Mouse (Mus musculus) spleen, postnatal 36 days (tissue): Measurements from ENCODE around the gene 4921507P07Rik.
"Not testable (repeated sequence)": the region's sequence is repeated elsewhere in the genome, so short reads cannot be mapped to it uniquely, and the experiment has no call there.

Experiments used
- DNase-seq, 2 experiments: peaks; one replicate each; pipeline ENCODE4 v3.0.0; 2022; ENCODE audit warnings: low spot score in 2 of 2, mixed read lengths in 1 of 2

Gene 4921507P07Rik

DNA sequence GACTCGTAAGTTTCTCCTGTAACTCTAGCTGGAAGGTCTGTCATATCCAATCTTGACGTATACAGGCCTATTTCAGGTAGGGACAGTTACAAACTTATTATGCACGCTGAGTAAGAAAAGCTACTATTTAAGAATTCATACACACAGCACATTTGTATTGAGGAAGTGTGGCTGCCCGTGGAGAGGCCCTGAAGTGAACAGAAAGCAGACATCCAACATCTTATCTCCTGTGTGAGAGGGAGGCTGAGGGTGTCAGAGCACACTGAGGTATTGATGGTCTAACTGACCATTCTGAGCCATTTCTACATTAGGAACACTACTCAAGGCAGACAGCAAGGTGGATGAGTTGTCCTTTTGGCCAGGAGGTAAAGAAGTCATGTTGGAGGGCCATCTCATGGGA is 37.6 kb downstream of the 4921507P07Rik start:
- DNase-seq: no peak

DNA sequence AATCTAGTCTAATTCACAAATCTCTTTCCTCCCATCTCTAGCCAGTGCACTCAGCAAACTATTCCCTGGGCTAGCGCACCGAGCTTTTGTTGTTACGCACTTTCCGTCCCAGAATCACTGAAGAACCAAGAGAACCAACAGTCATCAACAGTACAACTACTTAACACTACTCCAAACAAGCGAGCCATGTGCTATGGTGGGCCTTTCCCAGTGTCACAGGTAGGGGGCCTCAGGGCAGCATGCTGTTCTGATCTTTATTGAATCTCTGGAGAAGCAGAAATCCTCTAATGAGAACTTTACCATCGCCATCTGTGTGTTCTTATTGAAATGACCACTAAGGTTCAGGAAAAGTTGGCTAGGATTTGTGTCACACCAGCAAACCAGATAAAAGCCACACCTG is 38.9 kb downstream of the 4921507P07Rik start:
- no peak for DNase-seq

- not testable (repeated sequence) for DNase-seq
Observed at GRCm38 (mm10) chr6:50554223-50554622, 42.2 kb downstream of the 4921507P07Rik start.

GRCm38 (mm10) chr6:50552881-50553518 is 43.4 kb downstream of the 4921507P07Rik start:
- DNase-seq: no peak

GRCm38 (mm10) chr6:50549791-50550190 is 46.6 kb downstream of the 4921507P07Rik start:
- no peak for DNase-seq

GRCm38 (mm10) chr6:50549051-50549450 is 47.4 kb downstream of the 4921507P07Rik start:
- no peak for DNase-seq

GRCm38 (mm10) chr6:50545412-50546043 is 50.9 kb downstream of the 4921507P07Rik start:
- DNase-seq: peak; percentile 15 to 32

DNA sequence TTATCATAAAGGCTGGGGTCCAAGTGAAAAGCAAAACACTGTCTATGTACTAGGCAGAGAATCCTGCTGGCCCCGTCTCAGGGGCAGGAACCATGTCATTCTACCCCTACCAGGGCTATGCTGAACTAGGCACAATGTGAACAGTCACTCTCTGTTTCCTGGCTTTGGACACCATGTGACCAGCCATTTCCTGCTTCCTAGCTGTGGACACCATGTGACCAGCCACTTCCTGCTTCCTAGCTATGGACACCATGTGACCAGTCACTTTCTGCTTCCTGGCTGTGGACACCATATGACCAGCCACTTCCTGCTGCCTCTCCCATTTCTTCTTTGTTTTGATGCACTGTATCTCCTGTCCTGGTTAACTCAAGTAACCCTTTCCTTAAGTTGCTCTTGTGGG is 53.9 kb downstream of the 4921507P07Rik start:
- DNase-seq: no peak

GRCm38 (mm10) chr6:50539641-50540040 is 56.8 kb downstream of the 4921507P07Rik start:
- DNase-seq: no peak

- peak; percentile 31 to 53 for DNase-seq
Observed at GRCm38 (mm10) chr6:50536461-50536892, 60.0 kb downstream of the 4921507P07Rik start.

GRCm38 (mm10) chr6:50535346-50535745 is 61.1 kb downstream of the 4921507P07Rik start:
- DNase-seq: no peak

- DNase-seq: no peak
Observed at GRCm38 (mm10) chr6:50531920-50532319, 64.5 kb downstream of the 4921507P07Rik start.

DNA sequence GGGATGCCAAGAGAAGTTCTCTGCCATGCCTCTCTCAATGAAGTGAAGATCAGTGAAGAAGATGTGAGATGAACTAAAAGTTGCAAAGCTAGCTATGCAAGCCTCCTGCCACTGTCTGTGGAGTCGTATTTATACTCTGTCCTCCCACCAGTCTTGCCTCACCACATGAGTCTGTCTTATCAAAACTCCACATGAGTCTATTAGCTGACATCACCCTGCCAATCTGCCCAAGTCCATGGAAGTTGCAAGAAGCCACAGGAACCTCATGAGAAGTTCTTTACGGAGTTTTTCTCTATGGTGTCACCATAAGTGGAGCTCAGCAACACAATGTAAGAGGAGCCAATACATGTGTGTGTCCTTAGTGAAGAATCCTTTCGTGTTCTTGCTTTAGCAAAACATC is 65.4 kb downstream of the 4921507P07Rik start:
- DNase-seq: no peak

GRCm38 (mm10) chr6:50529194-50529593 is 67.2 kb downstream of the 4921507P07Rik start:
- DNase-seq: no peak

DNA sequence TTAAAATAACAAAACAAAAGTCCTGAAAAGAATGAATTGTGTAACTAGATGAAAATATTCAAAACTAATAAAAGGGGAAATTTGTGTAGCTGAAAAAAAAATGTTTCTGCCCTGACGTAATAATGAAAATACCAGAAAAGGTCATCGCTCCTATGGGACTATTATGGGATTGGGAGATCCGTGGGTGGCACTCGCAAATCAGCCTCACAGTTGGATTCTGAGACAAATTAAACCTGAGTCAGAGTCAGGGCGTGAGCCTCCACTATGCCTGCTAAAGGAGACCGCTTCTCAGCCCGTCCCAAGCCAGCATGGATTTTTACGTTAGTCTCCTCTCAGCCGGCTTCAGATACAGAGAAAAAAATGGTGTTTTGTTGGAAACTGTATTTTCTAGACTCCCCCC is 69.0 kb downstream of the 4921507P07Rik start:
- no peak for DNase-seq

DNA sequence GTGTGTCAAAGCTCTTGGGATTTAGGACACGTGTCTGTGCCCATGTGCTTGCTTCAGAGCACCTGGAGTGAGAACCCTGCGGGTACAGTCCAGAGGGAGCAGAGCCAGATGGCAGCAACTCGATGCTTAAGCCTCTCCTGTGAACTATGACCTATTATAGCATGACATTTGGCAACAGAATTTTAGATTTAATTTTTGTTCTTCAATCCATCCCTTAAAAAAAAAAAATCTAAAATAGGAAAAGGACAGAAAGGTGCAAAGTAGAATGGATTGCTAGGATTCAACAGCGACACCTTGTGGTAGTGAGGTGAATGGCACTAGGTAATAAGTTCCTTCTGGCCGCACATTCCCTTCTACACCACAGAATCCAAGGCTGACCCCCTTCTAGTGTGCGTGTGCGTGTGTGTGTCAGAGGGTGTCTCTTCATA is 69.8 kb downstream of the 4921507P07Rik start:
- peak; percentile 9 to 30 for DNase-seq

- DNase-seq: no peak
Observed at GRCm38 (mm10) chr6:50525846-50526245, 70.6 kb downstream of the 4921507P07Rik start.

DNA sequence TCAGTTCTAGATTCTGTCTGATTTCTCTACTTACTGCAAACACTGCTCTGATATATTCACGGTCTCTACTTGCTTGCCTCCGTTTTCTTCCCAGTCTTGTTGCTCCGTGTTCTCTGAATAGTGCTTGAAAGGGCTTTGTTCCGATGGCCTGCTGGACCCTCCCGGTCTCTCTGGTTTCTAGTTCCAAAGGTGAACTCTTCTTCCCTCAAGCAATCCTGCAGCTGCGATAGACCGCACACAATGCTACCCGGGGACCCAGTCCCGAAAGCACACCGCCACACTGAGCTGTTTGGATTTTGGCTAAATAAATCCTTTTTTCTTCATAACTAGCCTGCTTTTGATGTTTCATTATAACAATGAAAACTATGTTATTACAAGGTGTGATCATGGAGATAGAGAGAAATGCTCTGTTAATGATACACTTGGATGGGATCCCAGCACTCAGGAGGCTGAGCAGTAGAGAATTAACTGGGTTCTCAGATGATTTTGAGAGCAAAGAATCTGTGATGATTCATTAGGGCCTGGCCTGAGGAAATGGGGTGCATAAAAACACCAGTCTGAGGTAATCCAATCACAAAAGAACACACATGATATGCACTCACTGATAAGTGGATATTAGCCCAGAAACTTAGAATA is 72.1 kb downstream of the 4921507P07Rik start:
- no peak for DNase-seq
